Mouse (Mus musculus) T-cell, adult 66 days (primary cell): ENCODE data around the gene Fermt1. TPM values are rescaled to one million over a fixed set of nuclear protein-coding genes. Genes with fewer than 3 reads are reported as not detected.

Experiments used
- total RNA-seq, 2 experiments: library from RNA; stranded (reverse); gene quantifications; 3 replicates in 1 of 2; 4 replicates in 1 of 2; pipeline ENCODE4 v1.2.4; 2023

Gene Fermt1
- total RNA-seq: not detected

GRCm38 (mm10) chr2:132945326-132946207, at the start of gene Fermt1:
Fermt1 (minus strand) TSS chr2:132945906.

DNA sequence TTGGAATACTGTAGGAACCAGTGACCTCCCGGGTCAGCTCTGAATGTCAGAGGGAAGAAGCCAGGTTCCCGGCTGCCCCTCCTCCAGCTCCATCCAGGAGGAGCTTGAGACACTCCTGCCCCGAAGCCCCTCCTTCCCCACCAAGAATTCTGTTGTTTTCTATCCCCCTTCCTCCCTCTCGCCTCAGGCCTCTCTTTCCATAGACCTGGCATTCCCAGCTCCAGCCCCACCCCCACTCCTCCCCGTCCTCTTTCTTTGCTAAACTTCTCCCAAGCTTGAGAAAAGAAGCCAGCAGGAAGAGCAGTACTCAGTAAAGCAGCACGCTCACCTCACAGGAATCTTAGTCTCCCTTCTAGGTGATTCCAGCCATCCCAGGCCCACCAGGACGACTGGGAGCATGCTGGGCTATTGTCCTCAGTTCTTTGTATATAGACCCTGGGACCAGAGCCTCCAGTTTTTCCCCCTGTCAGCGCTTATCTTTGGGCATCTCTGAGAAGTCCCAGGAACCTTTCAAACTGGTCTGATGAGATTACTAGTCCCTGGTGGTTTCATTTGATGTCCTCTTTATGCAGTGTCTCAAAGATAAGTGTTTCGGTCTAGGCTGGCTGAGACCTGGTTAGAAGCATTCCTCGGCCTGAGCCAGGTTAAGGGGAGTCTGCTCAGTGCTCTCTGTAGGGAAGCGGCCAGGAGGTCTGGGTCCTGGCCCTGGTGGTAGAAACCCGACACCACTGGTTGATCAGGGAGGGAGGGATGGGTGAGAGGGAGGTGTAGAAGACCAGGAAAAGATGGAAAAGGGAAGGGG, 64.7 kb downstream of the Fermt1 start, which contains the start of gene Lrrn4:
TSS of gene Lrrn4 (minus strand) at position 48 of the 802 bp plus-strand sequence.

Other genes starting within 250 kb of the Fermt1 start
- not detected for gene Chgb, start 164.6 kb downstream of the Fermt1 start, total RNA-seq
- 10 to 100 TPM; 32.4 to 40.8 TPM for gene Trmt6, start 129.9 kb downstream of the Fermt1 start, total RNA-seq
- gene Mcm8, start 129.8 kb downstream of the Fermt1 start, total RNA-seq: 1 to 10 TPM; 3.6 to 5.2 TPM
- 10 to 100 TPM; 10.8 to 13.4 TPM for gene Crls1, start 99.2 kb downstream of the Fermt1 start, total RNA-seq
- gene Lrrn4, start 65.0 kb downstream of the Fermt1 start, total RNA-seq: under 1 TPM; 0.23 to 0.30 TPM